Mouse (Mus musculus): ENCODE results near the gene Elovl4.

DNA sequence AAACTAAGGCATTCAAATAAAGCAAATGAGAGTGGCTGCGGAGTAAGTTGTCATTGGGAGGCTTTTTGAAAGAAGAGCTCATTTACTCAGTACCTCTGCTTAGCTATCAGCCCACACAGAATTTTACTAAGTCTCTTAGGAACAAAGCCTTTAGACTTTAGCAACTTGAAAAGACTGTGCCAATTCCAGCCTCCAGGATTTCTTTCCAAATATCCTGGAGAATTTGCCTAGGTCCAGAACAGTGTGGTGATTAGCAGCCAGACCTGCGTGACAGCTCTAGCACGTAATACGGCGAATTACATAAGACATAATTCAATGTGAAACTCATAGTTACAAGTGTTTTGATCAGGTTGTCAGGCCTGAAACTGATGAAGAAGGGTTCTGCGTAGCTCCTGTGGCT, 16.8 kb downstream of the Elovl4 start:
- TF ChIP-seq CTCF (IDR thresholded peaks at IDR 0.05; ENCODE audit: borderline replicate concordance, insufficient read depth, low read depth, low read length) (no peak), POLR2A (IDR thresholded peaks at IDR 0.05; ENCODE audit: borderline replicate concordance, insufficient read depth, low read length) (no peak)
